Mouse (Mus musculus): ENCODE results near the gene Galk1.

The Galk1 gene

GRCm38 (mm10) chr11:116004840-116005700 lies 7.4 kb downstream of the Galk1 start:
- peaks cover 82% of the 10 kb centered on the region for H3K4me1 ChIP-seq (replicated peaks; ENCODE audit: low read depth, low read length)
- peak overlapping the region; percentile 66 for H3K4me3 ChIP-seq (replicated peaks; ENCODE audit: low read length)
- TF ChIP-seq NANOG (IDR thresholded peaks at IDR 0.05; ENCODE audit: borderline replicate concordance, low read length) (no peak), POU5F1 (IDR thresholded peaks at IDR 0.05; ENCODE audit: borderline replicate concordance, low read length) (no peak), CTCF (conservative IDR thresholded peaks at IDR 0.05; ENCODE audit: low read length) (no peak)
- no peaks in the 10 kb centered on the region for H3K9me3 ChIP-seq (ENCODE audit: low read length)
- peaks cover 46% of the 10 kb centered on the region for H3K36me3 ChIP-seq (ENCODE audit: insufficient read depth, low read length)
- H3K27me3 ChIP-seq (ENCODE audit: insufficient read depth, low read length), result peaks cover 16% of the 10 kb centered on the region

- peaks cover 81% of the 10 kb centered on the region for H3K4me1 ChIP-seq (replicated peaks; ENCODE audit: low read depth, low read length)
- TF ChIP-seq CTCF (conservative IDR thresholded peaks at IDR 0.05; ENCODE audit: low read length) (no peak), POU5F1 (IDR thresholded peaks at IDR 0.05; ENCODE audit: borderline replicate concordance, low read length) (no peak), NANOG (IDR thresholded peaks at IDR 0.05; ENCODE audit: borderline replicate concordance, low read length) (no peak)
- H3K36me3 ChIP-seq (ENCODE audit: insufficient read depth, low read length), result peaks cover 38% of the 10 kb centered on the region
- H3K4me3 ChIP-seq (replicated peaks; ENCODE audit: low read length), result peak overlapping the region; percentile 66
- no peaks in the 10 kb centered on the region for H3K9me3 ChIP-seq (ENCODE audit: low read length)
- peaks cover 21% of the 10 kb centered on the region for H3K27me3 ChIP-seq (ENCODE audit: insufficient read depth, low read length)
Observed at GRCm38 (mm10) chr11:116004186-116004823, 8.2 kb downstream of the Galk1 start.

GRCm38 (mm10) chr11:116002894-116003293 lies 9.6 kb downstream of the Galk1 start:
- no peaks in the 10 kb centered on the region for H3K9me3 ChIP-seq (ENCODE audit: low read length)
- H3K4me1 ChIP-seq (replicated peaks; ENCODE audit: low read depth, low read length), result peaks cover 74% of the 10 kb centered on the region
- peaks cover 24% of the 10 kb centered on the region for H3K36me3 ChIP-seq (ENCODE audit: insufficient read depth, low read length)
- H3K27me3 ChIP-seq (ENCODE audit: insufficient read depth, low read length), result peaks cover 21% of the 10 kb centered on the region
- no peak for TF ChIP-seq NANOG (IDR thresholded peaks at IDR 0.05; ENCODE audit: borderline replicate concordance, low read length)
- no peak for TF ChIP-seq POU5F1 (IDR thresholded peaks at IDR 0.05; ENCODE audit: borderline replicate concordance, low read length)
- peak; percentile 10; the same call in 1 of the 2 replicates for TF ChIP-seq CTCF (conservative IDR thresholded peaks at IDR 0.05; ENCODE audit: low read length)
- H3K4me3 ChIP-seq (replicated peaks; ENCODE audit: low read length), result no peak overlapping the region

- H3K36me3 ChIP-seq (ENCODE audit: insufficient read depth, low read length), result peaks cover 13% of the 10 kb centered on the region
- H3K9me3 ChIP-seq (ENCODE audit: low read length), result no peaks in the 10 kb centered on the region
- peaks cover 21% of the 10 kb centered on the region for H3K27me3 ChIP-seq (ENCODE audit: insufficient read depth, low read length)
- no peak overlapping the region for H3K4me3 ChIP-seq (replicated peaks; ENCODE audit: low read length)
- H3K4me1 ChIP-seq (replicated peaks; ENCODE audit: low read depth, low read length), result peaks cover 68% of the 10 kb centered on the region
- TF ChIP-seq CTCF (conservative IDR thresholded peaks at IDR 0.05; ENCODE audit: low read length) (no peak), NANOG (IDR thresholded peaks at IDR 0.05; ENCODE audit: borderline replicate concordance, low read length) (no peak), POU5F1 (IDR thresholded peaks at IDR 0.05; ENCODE audit: borderline replicate concordance, low read length) (no peak)
Observed at GRCm38 (mm10) chr11:116001725-116002124, 10.8 kb downstream of the Galk1 start.

- H3K9me3 ChIP-seq (ENCODE audit: low read length), result no peaks in the 10 kb centered on the region
- H3K4me3 ChIP-seq (replicated peaks; ENCODE audit: low read length), result peak overlapping the region; percentile 46; the same call in 1 of the 2 replicates
- peaks cover 57% of the 10 kb centered on the region for H3K4me1 ChIP-seq (replicated peaks; ENCODE audit: low read depth, low read length)
- H3K27me3 ChIP-seq (ENCODE audit: insufficient read depth, low read length), result peaks cover 21% of the 10 kb centered on the region
- no peak for TF ChIP-seq CTCF (conservative IDR thresholded peaks at IDR 0.05; ENCODE audit: low read length)
- no peak for TF ChIP-seq NANOG (IDR thresholded peaks at IDR 0.05; ENCODE audit: borderline replicate concordance, low read length)
- TF ChIP-seq POU5F1 (IDR thresholded peaks at IDR 0.05; ENCODE audit: borderline replicate concordance, low read length), result no peak
- peaks cover 2% of the 10 kb centered on the region for H3K36me3 ChIP-seq (ENCODE audit: insufficient read depth, low read length)
Observed at GRCm38 (mm10) chr11:116000607-116001006, 11.9 kb downstream of the Galk1 start.

- no peaks in the 10 kb centered on the region for H3K9me3 ChIP-seq (ENCODE audit: low read length)
- TF ChIP-seq POU5F1 (IDR thresholded peaks at IDR 0.05; ENCODE audit: borderline replicate concordance, low read length) (no peak), NANOG (IDR thresholded peaks at IDR 0.05; ENCODE audit: borderline replicate concordance, low read length) (no peak), CTCF (conservative IDR thresholded peaks at IDR 0.05; ENCODE audit: low read length) (peak; percentile 57)
- peaks cover 53% of the 10 kb centered on the region for H3K4me1 ChIP-seq (replicated peaks; ENCODE audit: low read depth, low read length)
- peaks cover 21% of the 10 kb centered on the region for H3K27me3 ChIP-seq (ENCODE audit: insufficient read depth, low read length)
- H3K36me3 ChIP-seq (ENCODE audit: insufficient read depth, low read length), result no peaks in the 10 kb centered on the region; the same call in 1 of the 2 replicates
- peak overlapping the region; percentile 46 for H3K4me3 ChIP-seq (replicated peaks; ENCODE audit: low read length)
Observed at GRCm38 (mm10) chr11:115999538-116000143, 12.9 kb downstream of the Galk1 start.

- no peak overlapping the region for H3K4me3 ChIP-seq (replicated peaks; ENCODE audit: low read length)
- H3K27me3 ChIP-seq (ENCODE audit: insufficient read depth, low read length), result peaks cover 19% of the 10 kb centered on the region
- H3K36me3 ChIP-seq (ENCODE audit: insufficient read depth, low read length), result no peaks in the 10 kb centered on the region; the same call in 1 of the 2 replicates
- TF ChIP-seq POU5F1 (IDR thresholded peaks at IDR 0.05; ENCODE audit: borderline replicate concordance, low read length), result no peak
- no peak for TF ChIP-seq NANOG (IDR thresholded peaks at IDR 0.05; ENCODE audit: borderline replicate concordance, low read length)
- TF ChIP-seq CTCF (conservative IDR thresholded peaks at IDR 0.05; ENCODE audit: low read length), result no peak
- H3K4me1 ChIP-seq (replicated peaks; ENCODE audit: low read depth, low read length), result peaks cover 47% of the 10 kb centered on the region
- H3K9me3 ChIP-seq (ENCODE audit: low read length), result no peaks in the 10 kb centered on the region
Observed at GRCm38 (mm10) chr11:115999027-115999426, 13.5 kb downstream of the Galk1 start.

GRCm38 (mm10) chr11:115997662-115998061 lies 14.9 kb downstream of the Galk1 start:
- no peaks in the 10 kb centered on the region for H3K9me3 ChIP-seq (ENCODE audit: low read length)
- H3K4me1 ChIP-seq (replicated peaks; ENCODE audit: low read depth, low read length), result peaks cover 46% of the 10 kb centered on the region
- no peaks in the 10 kb centered on the region for H3K36me3 ChIP-seq (ENCODE audit: insufficient read depth, low read length)
- no peak overlapping the region for H3K4me3 ChIP-seq (replicated peaks; ENCODE audit: low read length)
- TF ChIP-seq NANOG (IDR thresholded peaks at IDR 0.05; ENCODE audit: borderline replicate concordance, low read length) (no peak), CTCF (conservative IDR thresholded peaks at IDR 0.05; ENCODE audit: low read length) (no peak), POU5F1 (IDR thresholded peaks at IDR 0.05; ENCODE audit: borderline replicate concordance, low read length) (no peak)
- H3K27me3 ChIP-seq (ENCODE audit: insufficient read depth, low read length), result peaks cover 9% of the 10 kb centered on the region

Data from E14TG2a.4 (cell line).